Mouse (Mus musculus) myocyte (in vitro differentiated cells): Measurements from ENCODE around the gene Ltb4r1.

ENCODE experiments used
- MAX ChIP-seq: IDR thresholded peaks from one replicate; pipeline ENCODE4 v1.6.1; 2011; ENCODE audit warnings: low read depth, mild to moderate bottlenecking, control low read depth
- MYOG ChIP-seq, 3 experiments: IDR thresholded peaks; one replicate each; pipeline ENCODE4 v1.6.1; 2011; ENCODE audit warnings: control low read depth in 2 of 3, low read depth in 2 of 3, mild to moderate bottlenecking in 2 of 3; ENCODE audit not compliant: insufficient read length in 2 of 3, control insufficient read depth in 1 of 3, insufficient read depth in 1 of 3
- POLR2A ChIP-seq: IDR thresholded peaks from one replicate; pipeline ENCODE4 v1.6.1; 2011; ENCODE audit warnings: low read depth, mild to moderate bottlenecking, control low read depth, moderate library complexity; ENCODE audit not compliant: insufficient read length
- TCF12 ChIP-seq: IDR thresholded peaks from one replicate; pipeline ENCODE4 v1.6.1; 2011; ENCODE audit warnings: mild to moderate bottlenecking, control low read depth; ENCODE audit not compliant: poor library complexity, insufficient read depth, severe bottlenecking
- TCF3 ChIP-seq: IDR thresholded peaks from one replicate; pipeline ENCODE4 v1.6.1; 2011; ENCODE audit warnings: low read depth, control low read depth; ENCODE audit not compliant: insufficient read length
- USF1 ChIP-seq: IDR thresholded peaks from one replicate; pipeline ENCODE4 v1.6.1; 2011; ENCODE audit warnings: low read depth, mild to moderate bottlenecking, control low read depth, moderate library complexity

GRCm38 (mm10) chr14:55795380-55796163 lies 29.8 kb downstream of the Ltb4r1 start:
- TF ChIP-seq POLR2A (no peak), MYOG (IDR thresholded peaks at IDR 0.05; ENCODE audit: control insufficient read depth in 1 of 3, insufficient read depth in 1 of 3, insufficient read length in 2 of 3, low read depth in 2 of 3) (no peak), MAX (no peak), USF1 (no peak), TCF3 (no peak), TCF12 (no peak)
